Mouse (Mus musculus): ENCODE data around the gene Med13l. TPM values are rescaled to one million over a fixed set of nuclear protein-coding genes. Genes with fewer than 3 reads are reported as not detected.

Gene Med13l
- total RNA-seq, 2 experiments from 2014 or later, result 72.0 to 76.1 TPM

DNA sequence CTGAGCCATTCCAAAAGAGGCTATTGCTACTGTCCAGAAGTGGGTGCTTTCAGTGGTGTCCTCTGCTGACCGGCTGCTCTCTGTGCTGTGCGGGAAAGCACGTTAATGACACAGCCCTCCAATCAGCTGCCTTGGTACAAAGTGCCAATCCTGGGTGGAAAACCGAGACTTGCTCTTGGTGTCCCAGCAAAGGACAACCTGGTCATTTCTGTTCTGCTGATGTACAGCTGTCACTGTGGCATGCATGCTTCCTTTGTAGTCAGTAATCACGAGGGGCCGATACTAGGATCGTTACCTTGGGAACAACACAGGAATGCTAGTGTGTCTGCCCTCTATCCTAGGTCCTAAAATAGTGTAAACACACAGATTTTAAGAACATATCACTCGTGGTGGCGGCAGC, 142.2 kb downstream of the Med13l start:
- DNase-seq (ENCODE audit: extremely low spot score in 1 of 2, low spot score in 2 of 2), result no peak
- intact Hi-C loops (cut with DNase I), result no loop called here

DNA sequence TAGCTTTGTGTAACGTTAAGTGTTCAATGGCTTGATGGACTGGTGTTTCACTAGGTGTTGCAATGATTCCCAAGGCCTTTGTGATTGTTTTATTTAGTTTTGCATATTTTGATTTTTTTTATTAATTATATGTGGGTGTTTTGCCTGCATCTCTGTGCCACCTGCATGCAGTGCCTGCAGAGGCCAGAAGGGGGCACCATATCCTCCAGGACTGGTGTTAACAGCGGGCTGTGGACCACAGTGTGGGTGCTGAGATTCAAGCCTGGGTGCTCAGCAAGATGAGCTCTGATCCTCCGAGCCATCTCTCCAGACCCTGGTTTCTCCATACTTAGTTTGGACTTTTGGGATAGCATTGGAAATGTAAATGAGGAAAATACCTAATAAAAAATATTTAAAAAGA, 143.7 kb downstream of the Med13l start:
- intact Hi-C loops (cut with DNase I), result no loop called here
- DNase-seq (ENCODE audit: extremely low spot score in 1 of 2, low spot score in 2 of 2), result no peak

DNA sequence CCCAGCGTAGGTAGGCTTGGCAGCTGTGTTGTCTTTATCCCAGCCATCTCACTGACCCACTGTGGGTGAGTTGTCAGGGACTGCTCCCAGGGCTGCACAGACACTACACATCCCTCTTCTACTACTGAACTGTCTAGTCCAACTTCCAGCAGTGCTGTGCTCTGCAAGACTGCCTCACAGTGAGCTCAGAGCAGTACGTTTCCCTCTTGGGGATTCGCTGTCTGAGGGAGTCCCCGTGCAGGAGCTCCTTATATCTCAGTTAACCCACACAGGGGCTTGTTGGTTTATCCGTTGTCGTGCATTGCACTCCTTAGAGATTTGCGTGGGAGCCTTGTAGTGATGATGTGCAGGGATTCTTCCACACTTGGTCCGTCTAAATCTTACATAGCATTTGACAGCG, 144.5 kb downstream of the Med13l start:
- intact Hi-C loops (cut with DNase I), result no loop called here
- no peak for DNase-seq (ENCODE audit: extremely low spot score in 1 of 2, low spot score in 2 of 2)

DNA sequence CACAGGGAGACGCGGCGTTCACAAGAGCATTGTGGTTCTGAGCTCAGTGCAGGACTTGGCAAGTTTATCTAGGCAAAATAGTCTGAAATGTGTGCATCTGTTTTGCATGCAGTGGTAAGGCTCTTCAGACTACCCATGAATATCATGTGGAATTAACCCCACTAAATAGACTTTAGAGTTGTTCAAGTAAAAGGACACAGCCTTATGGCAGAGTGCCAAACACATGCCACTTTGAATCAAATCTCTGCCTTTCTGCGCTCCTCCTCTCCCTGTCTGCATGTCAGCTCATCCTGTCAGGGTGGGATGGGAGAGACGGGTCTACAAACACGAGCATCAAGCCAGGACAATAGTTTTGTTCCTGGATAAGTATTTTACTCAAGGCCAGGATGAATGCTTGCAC, 145.5 kb downstream of the Med13l start:
- no peak for DNase-seq (ENCODE audit: extremely low spot score in 1 of 2, low spot score in 2 of 2)
- intact Hi-C loops (cut with DNase I), result no loop called here

DNA sequence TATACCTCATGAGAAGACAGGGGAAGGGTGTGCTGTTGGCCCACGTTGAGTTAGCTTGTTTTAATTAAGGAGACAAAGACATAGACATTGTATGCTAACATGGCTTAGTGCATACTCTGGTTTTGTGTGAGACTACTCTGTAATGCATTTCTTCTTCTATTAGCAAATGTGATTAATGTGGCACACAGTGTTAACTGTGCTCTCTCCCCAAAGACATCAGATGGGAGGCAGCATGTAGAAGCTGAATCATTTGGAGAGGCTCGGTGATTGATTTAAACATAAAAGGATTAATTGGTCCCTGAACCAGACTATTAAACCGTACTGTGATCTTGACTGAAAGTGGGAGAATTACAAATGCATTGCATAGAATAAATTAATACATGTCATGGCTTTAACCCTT, 145.9 kb downstream of the Med13l start:
- intact Hi-C loops (cut with DNase I), result no loop called here
- DNase-seq (ENCODE audit: extremely low spot score in 1 of 2, low spot score in 2 of 2), result no peak

DNA sequence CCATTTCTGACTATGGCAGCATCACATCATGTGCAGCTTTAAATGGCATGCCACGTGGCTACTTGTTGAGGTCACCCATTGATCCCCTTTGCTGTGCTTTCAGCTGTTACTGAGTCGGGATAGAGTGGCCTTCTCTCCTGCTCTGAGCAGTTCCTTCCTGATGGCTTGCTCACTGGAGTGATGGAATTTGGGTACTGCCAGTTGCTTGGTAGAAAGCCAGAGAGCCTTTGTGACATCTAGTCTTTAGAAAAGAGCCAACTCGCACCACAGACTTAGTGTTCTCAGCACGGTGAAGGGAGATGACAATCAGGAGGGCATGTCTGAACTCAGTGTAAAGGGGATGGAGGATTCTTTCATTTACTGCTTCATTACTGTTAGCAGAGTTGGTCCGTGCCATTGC, 147.0 kb downstream of the Med13l start:
- DNase-seq (ENCODE audit: extremely low spot score in 1 of 2, low spot score in 2 of 2), result no peak

DNA sequence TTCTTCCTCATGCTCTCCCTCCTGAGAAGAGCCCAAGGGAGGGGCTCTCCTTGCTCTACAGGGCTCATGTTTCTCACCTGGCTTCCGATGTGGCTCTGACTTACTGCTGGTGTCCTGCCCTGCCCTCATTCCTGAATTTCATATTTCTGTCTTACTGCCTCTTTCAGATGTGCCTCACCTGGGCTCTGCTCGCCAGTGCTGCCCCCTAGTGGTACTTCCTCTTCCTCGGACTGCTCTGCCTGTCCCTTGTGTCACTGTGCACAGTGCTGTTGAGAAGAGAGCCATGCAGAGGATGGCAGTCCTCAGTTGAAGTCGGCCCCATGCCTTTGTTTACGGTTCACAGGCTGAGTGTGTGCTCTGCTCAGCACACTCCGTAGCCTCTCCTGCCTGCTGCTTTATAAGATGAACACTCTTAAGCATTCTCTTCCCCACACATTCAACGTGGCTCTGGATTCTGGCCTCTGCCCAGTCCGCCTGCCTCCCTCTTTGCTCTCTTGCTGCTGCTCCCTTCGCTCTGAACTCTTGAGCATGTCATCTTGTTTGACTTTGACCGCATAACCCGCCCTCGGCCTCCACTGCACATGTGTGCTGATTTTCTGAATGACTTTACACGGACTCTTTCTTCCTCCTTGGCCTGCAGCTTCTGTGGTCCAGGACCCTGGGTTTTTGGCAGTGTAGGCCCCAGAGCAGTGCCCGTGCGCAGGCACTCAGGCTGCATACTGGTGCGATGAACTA, 147.9 kb downstream of the Med13l start:
- intact Hi-C loops (cut with DNase I), result no loop called here

More for the DNA sequence above, 147.0 kb downstream of the Med13l start:
- intact Hi-C loops (cut with DNase I), result no loop called here

DNA sequence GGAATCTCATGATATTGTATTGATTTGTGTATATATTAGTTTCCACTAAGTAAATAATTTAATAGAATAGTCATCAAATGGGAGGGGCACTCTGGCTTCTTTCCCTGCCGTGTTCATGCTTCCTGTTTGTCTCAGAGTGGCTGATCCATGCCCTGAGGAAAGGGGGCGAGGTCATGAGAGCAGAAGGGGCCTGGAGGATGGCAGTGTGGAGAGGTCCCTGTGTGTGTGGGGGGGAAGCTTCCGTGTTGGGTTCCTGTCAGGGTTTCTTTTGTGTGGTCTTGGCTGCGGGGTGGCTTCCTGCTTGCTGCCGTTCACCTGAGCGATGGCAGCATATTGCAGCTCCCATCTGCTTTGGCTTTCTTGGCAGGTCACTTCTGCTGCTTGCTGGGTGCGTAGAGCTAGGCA, 149.4 kb downstream of the Med13l start:
- no peak for DNase-seq (ENCODE audit: extremely low spot score in 1 of 2, low spot score in 2 of 2)
- intact Hi-C loops (cut with DNase I), result loop anchor here (10.0 kb wide), 1 partner anchor 115 kb away; no protein-coding TSS in a partner anchor

More for the DNA sequence above, 147.9 kb downstream of the Med13l start:
- peak in 1 of 2 experiments; percentile 69 for DNase-seq (ENCODE audit: extremely low spot score in 1 of 2, low spot score in 2 of 2)

DNA sequence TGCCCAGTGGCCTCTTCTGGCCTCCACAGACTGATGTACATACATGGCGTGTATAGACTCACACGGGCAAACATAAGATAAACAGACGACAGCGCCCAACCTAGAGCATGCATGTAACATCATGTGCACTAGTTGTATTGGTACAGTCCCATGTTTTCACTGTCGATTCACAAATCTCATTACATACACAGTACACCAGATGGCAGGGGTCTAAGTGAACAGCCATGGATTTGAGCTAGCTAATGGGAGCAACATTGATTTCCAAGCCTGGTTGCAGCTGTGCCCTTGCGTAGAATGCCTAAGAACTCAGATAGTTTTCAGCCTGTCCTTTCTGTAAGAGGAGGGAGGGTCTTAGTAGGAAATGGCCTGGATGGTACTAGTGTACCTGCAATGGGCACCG, 155.0 kb downstream of the Med13l start:
- DNase-seq (ENCODE audit: extremely low spot score in 1 of 2, low spot score in 2 of 2), result no peak
- intact Hi-C loops (cut with DNase I), result loop anchor here (10.0 kb wide), 1 partner anchor 121 kb away; no protein-coding TSS in a partner anchor

DNA sequence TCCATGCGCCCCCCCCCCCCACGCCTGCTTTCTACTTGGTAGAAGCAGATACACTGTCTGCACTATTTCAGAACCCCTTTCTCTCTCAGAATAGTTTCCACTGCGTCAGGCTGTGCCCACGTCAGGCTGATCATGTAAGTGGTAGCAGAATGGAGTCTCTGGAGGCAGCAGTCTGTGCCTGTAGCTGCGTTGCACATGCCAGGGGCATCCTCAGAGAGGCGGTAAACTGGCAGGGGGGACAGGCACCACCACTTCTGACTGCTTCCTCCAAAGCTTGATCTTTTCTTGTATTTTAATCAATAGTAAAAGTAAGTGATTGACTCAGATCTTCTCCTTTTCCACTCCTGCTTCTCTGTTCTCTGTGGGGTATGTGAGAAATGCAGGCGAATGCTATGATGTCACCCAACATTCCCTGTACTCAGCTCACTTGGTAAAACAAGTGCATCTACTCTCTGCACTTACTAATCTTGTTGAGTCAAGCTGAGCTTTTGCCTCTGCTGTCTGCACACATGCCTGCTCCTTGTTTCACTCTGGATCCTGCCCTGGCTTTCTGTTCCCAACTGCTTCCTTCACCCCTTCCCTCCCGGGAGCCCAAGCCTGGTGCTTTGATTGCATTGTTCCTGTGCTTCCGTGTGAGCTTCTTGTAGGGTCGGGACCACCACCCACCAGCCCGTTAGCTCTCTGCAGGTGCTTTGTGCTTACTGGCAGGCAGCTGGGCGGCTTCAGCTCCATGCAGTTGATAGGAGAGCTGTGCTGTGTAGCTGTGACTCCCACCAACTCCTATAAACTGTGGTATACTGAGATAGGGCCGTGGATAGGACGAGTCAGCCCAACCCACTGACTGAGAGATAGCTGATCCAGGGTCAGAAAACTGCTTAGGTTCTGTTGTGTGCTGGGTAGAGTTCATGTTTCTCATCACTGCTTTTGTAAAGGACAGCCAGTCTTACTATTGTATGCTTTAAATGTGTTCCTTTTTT, 156.1 kb downstream of the Med13l start:
- intact Hi-C loops (cut with DNase I), result loop anchor here (10.0 kb wide), 1 partner anchor 122 kb away; no protein-coding TSS in a partner anchor

DNA sequence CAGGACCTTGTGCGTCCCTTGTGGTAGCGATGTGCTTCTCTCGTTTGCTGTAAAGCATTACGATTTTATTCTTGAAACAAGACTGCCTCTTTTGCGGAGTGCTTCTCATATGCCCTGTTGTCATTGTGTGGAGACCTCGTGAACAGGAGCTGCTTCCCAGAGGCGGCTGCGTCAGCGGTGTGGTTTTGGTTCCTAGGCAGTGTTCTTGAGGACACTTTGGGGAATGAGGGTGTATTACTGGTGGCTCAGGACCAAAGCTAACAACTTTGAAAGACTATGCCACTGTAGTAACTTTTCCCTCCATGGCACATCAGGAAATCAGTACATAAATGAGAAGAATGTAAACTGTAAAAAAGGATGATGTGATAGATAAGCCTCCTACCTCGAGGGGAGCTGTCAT, 157.0 kb downstream of the Med13l start:
- DNase-seq (ENCODE audit: extremely low spot score in 1 of 2, low spot score in 2 of 2), result no peak
- intact Hi-C loops (cut with DNase I), result loop anchor here (10.0 kb wide), 1 partner anchor 123 kb away; no protein-coding TSS in a partner anchor

More for the DNA sequence above, 156.1 kb downstream of the Med13l start:
- DNase-seq (ENCODE audit: extremely low spot score in 1 of 2, low spot score in 2 of 2), result no peak

DNA sequence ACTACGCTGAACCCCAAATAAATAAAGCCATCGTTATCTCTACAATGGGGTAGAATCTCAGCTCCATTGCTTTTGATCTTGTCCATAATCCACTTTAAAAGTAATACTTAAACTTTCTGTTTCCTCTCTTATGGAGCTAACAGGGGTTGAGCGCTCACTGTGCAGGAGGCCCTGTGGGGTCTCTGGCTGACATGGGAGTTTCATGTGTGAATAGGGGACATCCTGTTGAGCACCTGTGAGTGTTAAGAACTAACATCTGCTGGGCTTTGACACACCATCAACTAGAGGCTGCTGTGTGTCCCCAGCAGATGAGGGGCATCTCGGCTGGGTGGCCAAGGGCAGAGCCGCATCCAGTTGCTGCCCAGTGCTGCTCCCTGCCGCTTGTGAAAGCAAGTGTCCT, 157.6 kb downstream of the Med13l start:
- intact Hi-C loops (cut with DNase I), result loop anchor here (10.0 kb wide), 1 partner anchor 123 kb away; no protein-coding TSS in a partner anchor
- no peak for DNase-seq (ENCODE audit: extremely low spot score in 1 of 2, low spot score in 2 of 2)

DNA sequence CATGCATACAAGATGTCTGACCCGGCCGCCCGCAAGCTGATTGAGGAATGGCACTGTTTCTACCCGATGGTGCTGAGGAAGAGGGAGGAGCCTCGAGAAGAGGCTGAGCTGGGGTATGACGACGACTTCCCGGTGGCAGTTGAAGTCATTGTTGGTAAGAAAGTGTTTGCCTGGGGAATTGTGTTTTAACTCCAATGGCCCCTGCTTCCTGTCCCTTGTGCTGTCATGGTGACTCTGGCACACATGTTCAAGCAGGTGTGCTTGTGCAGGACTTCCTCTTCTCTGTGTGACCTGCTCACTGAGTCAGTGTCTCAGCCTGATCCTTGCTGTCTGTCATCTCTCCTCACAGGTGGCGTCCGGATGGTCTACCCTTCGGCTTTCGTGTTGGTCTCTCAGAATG, 160.9 kb downstream of the Med13l start:
- intact Hi-C loops (cut with DNase I), result no loop called here

DNA sequence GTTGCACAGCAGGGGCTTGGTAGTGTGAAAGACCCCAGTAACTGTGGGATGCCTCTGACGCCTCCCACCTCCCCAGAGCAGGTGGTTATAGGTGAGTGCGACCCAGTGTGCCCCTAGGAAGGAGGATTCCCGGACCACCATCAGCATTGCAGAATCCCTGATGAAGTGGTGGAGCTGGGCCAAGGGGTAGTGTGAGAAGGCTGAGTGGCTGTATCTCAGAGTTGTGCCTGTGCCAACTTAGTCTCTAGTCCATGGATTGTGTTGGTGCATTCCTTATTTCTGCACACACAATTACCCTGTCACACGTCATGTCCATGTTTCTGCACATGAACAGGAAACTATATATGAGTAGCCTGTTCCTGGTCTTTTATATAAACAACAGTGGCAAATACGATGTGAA, 161.4 kb downstream of the Med13l start:
- no peak for DNase-seq (ENCODE audit: extremely low spot score in 1 of 2, low spot score in 2 of 2)
- intact Hi-C loops (cut with DNase I), result no loop called here

More for the DNA sequence above, 160.9 kb downstream of the Med13l start:
- DNase-seq (ENCODE audit: extremely low spot score in 1 of 2, low spot score in 2 of 2), result no peak

DNA sequence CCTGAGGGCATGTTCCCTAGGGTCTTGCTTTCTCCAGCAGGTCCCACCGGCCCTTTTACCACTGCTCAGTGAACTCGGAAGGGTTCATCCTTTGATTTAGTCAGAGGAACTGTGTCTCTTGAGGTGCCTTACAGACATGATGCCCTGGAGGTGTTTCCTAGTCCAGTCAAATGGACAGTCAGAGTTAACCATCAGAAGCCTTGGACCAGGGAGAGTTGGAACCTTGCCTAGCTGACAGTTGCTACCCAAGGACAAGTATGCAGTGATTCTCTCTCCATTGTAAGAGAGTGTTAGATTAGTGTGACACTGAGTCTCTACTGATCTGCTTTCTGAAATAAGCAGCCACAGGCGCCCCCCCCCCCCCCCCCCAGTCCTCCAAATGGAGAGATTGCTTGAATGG, 162.0 kb downstream of the Med13l start:
- DNase-seq (ENCODE audit: extremely low spot score in 1 of 2, low spot score in 2 of 2), result no peak
- intact Hi-C loops (cut with DNase I), result no loop called here

DNA sequence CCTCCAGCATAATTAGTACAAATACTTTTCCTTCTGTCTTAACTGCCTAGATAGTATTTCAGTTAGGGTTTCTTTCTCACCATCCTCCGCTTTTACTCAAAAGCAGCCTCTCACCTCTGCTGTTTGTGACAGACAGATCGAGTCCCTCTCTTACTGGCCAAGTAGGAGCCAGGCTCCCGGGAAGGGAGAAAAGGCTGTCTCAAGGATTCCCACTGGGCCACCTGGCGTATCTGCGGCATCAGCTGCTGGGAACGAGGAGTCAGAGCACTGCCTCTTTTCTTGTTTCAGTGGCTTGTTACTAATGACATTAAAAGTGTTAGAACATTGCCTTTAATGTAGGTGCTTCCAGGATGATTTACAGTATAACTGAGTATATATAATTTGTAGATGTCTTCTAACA, 164.9 kb downstream of the Med13l start:
- intact Hi-C loops (cut with DNase I), result no loop called here
- DNase-seq (ENCODE audit: extremely low spot score in 1 of 2, low spot score in 2 of 2), result no peak

DNA sequence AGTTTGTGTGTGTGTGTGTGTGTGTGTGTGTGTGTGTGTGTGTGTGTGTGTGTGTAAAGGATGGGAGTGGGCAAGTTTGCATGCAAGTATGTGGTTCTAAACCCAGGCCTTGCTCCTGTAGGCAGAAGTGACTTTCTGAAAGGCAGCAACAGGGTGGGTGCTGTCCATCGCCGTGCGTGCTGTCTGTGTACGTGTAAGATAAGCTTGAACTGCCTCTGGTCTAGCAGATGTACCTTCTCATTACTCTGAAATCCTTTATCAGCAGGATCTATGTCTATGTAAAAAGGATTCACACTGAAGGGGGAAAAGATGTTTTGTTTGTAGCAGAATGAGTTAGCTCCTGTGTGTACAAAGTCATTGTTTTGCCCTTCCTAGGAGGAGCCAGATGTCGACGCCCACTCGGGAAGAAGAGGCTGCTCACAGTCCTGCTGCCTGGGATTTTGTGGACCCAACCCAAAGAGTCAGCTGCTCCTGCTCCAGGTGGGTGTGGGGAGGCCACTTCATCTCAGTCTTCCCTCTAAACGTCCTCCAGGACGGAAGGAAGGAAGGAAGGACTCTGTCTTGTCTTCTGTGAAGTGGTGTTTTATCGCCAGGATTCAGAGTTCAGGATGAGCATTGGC, 165.5 kb downstream of the Med13l start:
- DNase-seq (ENCODE audit: extremely low spot score in 1 of 2, low spot score in 2 of 2), result no peak
- intact Hi-C loops (cut with DNase I), result no loop called here

DNA sequence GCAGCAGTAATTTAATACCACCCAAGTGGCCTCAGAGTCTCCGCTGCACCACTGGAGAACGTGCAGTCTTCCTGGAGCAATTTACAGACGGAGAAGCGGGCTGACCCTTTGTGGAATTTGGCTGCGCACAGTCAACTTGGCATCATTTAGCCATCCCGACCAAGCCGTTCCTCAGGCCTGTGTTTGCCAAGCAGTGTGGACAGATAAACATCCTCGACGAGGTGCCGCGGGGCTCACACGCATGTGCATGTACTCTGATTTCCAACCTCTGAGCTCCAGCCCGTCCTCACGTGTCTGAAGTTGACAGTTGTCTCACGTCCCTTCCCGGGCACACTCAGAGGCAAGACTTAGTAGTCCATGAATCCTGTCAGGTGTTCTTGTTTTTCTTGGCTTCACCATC, 166.9 kb downstream of the Med13l start:
- no peak for DNase-seq (ENCODE audit: extremely low spot score in 1 of 2, low spot score in 2 of 2)
- intact Hi-C loops (cut with DNase I), result no loop called here

DNA sequence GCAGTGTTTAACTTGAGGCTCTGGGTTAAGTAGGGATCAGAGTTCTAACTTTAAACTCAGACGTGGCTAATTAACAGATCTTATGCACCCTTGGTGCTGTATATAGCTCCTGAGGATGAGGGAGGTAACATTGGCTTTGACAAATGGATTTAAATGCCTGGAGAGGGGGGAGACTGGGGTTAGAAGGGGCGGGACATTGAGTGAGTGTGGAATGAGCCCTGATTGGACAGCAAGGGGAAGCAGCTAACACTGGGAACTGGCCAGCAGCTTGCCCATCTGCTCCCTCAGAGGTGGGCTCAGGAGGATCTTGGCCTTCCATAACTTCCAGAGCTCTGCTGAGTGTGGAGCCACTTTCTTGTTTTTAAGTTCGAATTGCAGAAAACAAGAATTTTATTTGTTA, 171.7 kb downstream of the Med13l start:
- DNase-seq (ENCODE audit: extremely low spot score in 1 of 2, low spot score in 2 of 2), result no peak
- intact Hi-C loops (cut with DNase I), result loop anchor here (10.0 kb wide), 2 partner anchors 167 to 397 kb away; partner anchors contain the start of gene Med13l

Data from left cerebral cortex, postnatal 10 days (tissue).